Mouse (Mus musculus) kidney, adult 2 months (tissue): ENCODE data around the gene Mical1. TPM values are rescaled to one million over a fixed set of nuclear protein-coding genes. Genes with fewer than 3 reads are reported as not detected.

ENCODE experiments used
- DNase-seq: peaks from one replicate; pipeline ENCODE4 v3.0.0; 2021
- H3K27ac ChIP-seq: fragments of 200-500 bp; 2 replicates; pipeline ENCODE4 v1.5.1; 2012; ENCODE audit warnings: low read depth, low read length, control low read depth, inconsistent platforms; ENCODE audit not compliant: insufficient read depth
- H3K27me3 ChIP-seq: fragments of 200-500 bp; replicated peaks from 2 replicates; pipeline ENCODE4 v1.6.1; 2012; ENCODE audit warnings: mild to moderate bottlenecking, moderate library complexity, low read length, inconsistent platforms; ENCODE audit not compliant: control insufficient read depth, insufficient read depth
- H3K36me3 ChIP-seq: fragments of 200-500 bp; 2 replicates; pipeline ENCODE4 v1.6.1; 2012; ENCODE audit warnings: mild to moderate bottlenecking, moderate library complexity, low read length, inconsistent platforms; ENCODE audit not compliant: control insufficient read depth, insufficient read depth
- H3K4me1 ChIP-seq: fragments of 200-500 bp; 2 replicates; pipeline ENCODE4 v1.6.1; 2011; ENCODE audit warnings: low read length; ENCODE audit not compliant: control insufficient read depth, insufficient read depth
- H3K4me3 ChIP-seq: fragments of 200-500 bp; 2 replicates; pipeline ENCODE4 v1.5.1; 2011; ENCODE audit warnings: mild to moderate bottlenecking, low read depth, low read length, control low read depth; ENCODE audit not compliant: insufficient read depth
- CTCF ChIP-seq: fragments of 200-500 bp; conservative IDR thresholded peaks from 2 replicates; pipeline ENCODE4 v1.5.1; 2011; ENCODE audit warnings: low read depth, mild to moderate bottlenecking, control low read depth, low read length, moderate library complexity, mixed read lengths; ENCODE audit not compliant: insufficient read depth, insufficient read length
- POLR2A ChIP-seq: fragments of 200-500 bp; IDR thresholded peaks from one replicate; pipeline ENCODE4 v1.6.1; 2011; ENCODE audit warnings: low read depth, low read length, control low read depth
- WGBS: fragments of 180-500 bp; shearing (Covaris S2); methylation state at CpG from one replicate; pipeline ENCODE4 v1.1.7; 2018; 5-methylcytosine and 5-hydroxymethylcytosine counted together
- polyA plus RNA-seq: library from polyadenylated mRNA; depleted of rRNA; stranded (reverse); fragments of >200 nt; gene quantifications from 2 replicates; pipeline ENCODE4 v1.2.3, GENCODE M21; 2012; rRNA removed

Gene Mical1
- 9.1 and 10.2 TPM in 2 replicates for polyA plus RNA-seq

GRCm38 (mm10) chr10:41476171-41477017 is at the start of gene Mical1:
Gene Mical1 (plus strand): TSS chr10:41476314.
- Histone ChIP-seq H3K4me3 (peak within 1 kb of the TSS; percentile 67), H3K4me1 (no peaks in the 10 kb centered on the region), H3K36me3 (no peaks in the 10 kb centered on the region), H3K27me3 (no peaks in the 10 kb centered on the region), H3K27ac (peak within 1 kb of the TSS; percentile 64)
- WGBS: 5% methylated on average over 35 of the region's 35 CpGs
- TF ChIP-seq POLR2A (no peak), CTCF (no peak)
- DNase-seq: peak; percentile 58

- Histone ChIP-seq H3K4me3 (no peak overlapping the region), H3K4me1 (no peaks in the 10 kb centered on the region), H3K27ac (no peak overlapping the region), H3K27me3 (no peaks in the 10 kb centered on the region; the same call in 1 of the 2 replicates), H3K36me3 (no peaks in the 10 kb centered on the region)
- WGBS: 57% methylated on average over 6 of the region's 6 CpGs
- DNase-seq: no peak
- no peak for TF ChIP-seq POLR2A
- TF ChIP-seq CTCF: no peak
Observed at GRCm38 (mm10) chr10:41426368-41426767, 49.7 kb upstream of the Mical1 start.

- DNase-seq: peak; percentile 80
- Histone ChIP-seq H3K27me3 (no peaks in the 10 kb centered on the region), H3K4me3 (no peak overlapping the region), H3K4me1 (peaks cover 6% of the 10 kb centered on the region; the same call in 1 of the 2 replicates), H3K27ac (no peak overlapping the region), H3K36me3 (no peaks in the 10 kb centered on the region)
- WGBS: 30% methylated on average over 4 of the region's 4 CpGs
- peak; percentile 44 for TF ChIP-seq CTCF
- no peak for TF ChIP-seq POLR2A
Observed at GRCm38 (mm10) chr10:41434624-41435023, 41.5 kb upstream of the Mical1 start.

DNA sequence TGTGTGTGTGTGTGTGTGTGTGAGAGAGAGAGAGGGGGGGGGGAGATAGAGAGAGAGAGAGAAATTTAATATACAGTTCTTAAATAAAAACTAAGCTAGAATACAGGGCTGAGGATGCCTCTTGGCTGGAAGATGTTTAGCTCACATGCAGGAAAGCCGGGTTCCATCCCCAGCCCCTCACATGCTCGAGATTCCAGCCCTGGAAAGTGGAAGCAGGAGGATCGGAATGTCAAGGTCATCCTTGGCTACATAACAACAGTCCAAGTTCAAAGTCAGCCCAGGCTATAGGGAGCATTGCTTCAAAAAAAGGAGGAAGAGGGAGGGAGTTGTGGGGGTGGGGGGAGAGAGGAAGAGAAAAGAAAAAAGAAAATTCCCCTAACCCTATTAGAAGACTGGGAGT is 41.0 kb upstream of the Mical1 start:
- Histone ChIP-seq H3K27me3 (no peaks in the 10 kb centered on the region), H3K4me1 (peaks cover 6% of the 10 kb centered on the region; the same call in 1 of the 2 replicates), H3K27ac (no peak overlapping the region), H3K36me3 (no peaks in the 10 kb centered on the region), H3K4me3 (no peak overlapping the region)
- DNase-seq: peak; percentile 9
- WGBS: 21% methylated on average over 3 of the region's 3 CpGs
- TF ChIP-seq POLR2A (no peak), CTCF (no peak)

- Histone ChIP-seq H3K27me3 (no peaks in the 10 kb centered on the region), H3K27ac (no peak overlapping the region), H3K36me3 (no peaks in the 10 kb centered on the region), H3K4me1 (peaks cover 10% of the 10 kb centered on the region), H3K4me3 (no peak overlapping the region)
- TF ChIP-seq CTCF (no peak), POLR2A (no peak)
- WGBS: 84% methylated on average over 1 of the region's 1 CpGs
- DNase-seq: no peak
Observed at GRCm38 (mm10) chr10:41448216-41448615, 27.9 kb upstream of the Mical1 start.

- WGBS: 3% methylated on average over 14 of the region's 14 CpGs
- Histone ChIP-seq H3K27me3 (no peaks in the 10 kb centered on the region), H3K4me1 (peaks cover 10% of the 10 kb centered on the region), H3K27ac (peak overlapping the region; percentile 91), H3K36me3 (no peaks in the 10 kb centered on the region), H3K4me3 (peak overlapping the region; percentile 91)
- TF ChIP-seq CTCF (no peak), POLR2A (no peak)
- DNase-seq: peak; percentile 63
Observed at GRCm38 (mm10) chr10:41449684-41450083, 26.4 kb upstream of the Mical1 start.

DNA sequence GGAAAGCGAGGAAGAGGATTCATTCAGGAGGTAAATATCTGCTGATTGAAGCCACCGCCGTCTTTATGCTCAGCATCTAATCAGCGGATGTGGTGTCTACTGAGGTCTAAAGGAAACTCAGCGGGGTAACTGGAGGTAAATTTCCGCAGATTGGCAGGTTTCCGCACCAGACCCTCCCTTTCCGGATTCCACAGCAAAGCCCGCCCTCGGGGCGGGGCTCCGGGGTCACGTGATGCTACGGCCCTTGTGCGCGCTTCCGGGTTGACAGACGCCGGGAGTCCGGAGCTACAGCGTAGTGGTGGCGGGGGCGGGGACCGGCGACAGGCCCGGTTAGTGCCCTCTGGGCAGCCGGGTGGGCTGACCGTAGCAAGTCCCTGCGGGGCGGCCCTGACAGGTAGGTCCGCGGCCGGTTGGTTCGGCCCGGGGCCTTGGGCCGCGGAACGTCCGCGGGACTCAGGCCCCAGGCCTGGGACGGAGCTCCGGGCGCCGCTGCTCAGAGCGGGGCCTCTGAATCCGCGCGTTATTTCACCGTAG is 25.9 kb upstream of the Mical1 start, which contains the start of gene Zbtb24:
Zbtb24 (plus strand) TSS at position 247 of the 534 bp plus-strand sequence.
- H3K27ac ChIP-seq: peak within 1 kb of the TSS; percentile 91
- peak; percentile 98 for DNase-seq
- TF ChIP-seq CTCF: no peak
- TF ChIP-seq POLR2A: peak; percentile 5
- H3K36me3 ChIP-seq: no peaks in the 10 kb centered on the region
- peaks cover 10% of the 10 kb centered on the region for H3K4me1 ChIP-seq
- no peaks in the 10 kb centered on the region for H3K27me3 ChIP-seq
- peak within 1 kb of the TSS; percentile 91 for H3K4me3 ChIP-seq
- under 1% methylated on average over 49 of the region's 49 CpGs for WGBS
